In genomic region chr5:28316722-28317245, GRCm38 (mm10) we compare ENCODE assay signal across 8 mouse cellular contexts. TPM values are rescaled to one million over a fixed set of nuclear protein-coding genes. Genes with fewer than 3 reads are reported as not detected.
DNase-seq lines count a peak whose midpoint lies in the region; ATAC-seq and TF ChIP-seq lines count a peak whose summit lies in the region.

Rbm33 (plus strand) TSS chr5:28317121.

- TF ChIP-seq CTCF in Patski (IDR thresholded peaks at IDR 0.05) = no peak

- WGBS in hindbrain, embryonic 13.5 days = under 1% methylated on average over 76 of the region's 76 CpGs

- H3K27ac ChIP-seq in hindbrain, embryonic 13.5 days = peak within 1 kb of the TSS; percentile 100

- H3K9me3 ChIP-seq in hindbrain, embryonic 13.5 days = no peaks in the 10 kb centered on the region

- DNase-seq in Patski (ENCODE audit: low read depth, low spot score) = peak; percentile 68
- DNase-seq in cerebellum, postnatal 14 days = peak; percentile 91 to 93
- peak; percentile 82 to 84 for DNase-seq in frontal cortex, postnatal 14 days (ENCODE audit: low spot score in 2 of 2)
- DNase-seq in layer of hippocampus, postnatal 25 days (ENCODE audit: extremely low spot score in 1 of 2, low spot score in 1 of 2) = peak; percentile 71 to 85
- peak; percentile 85 for DNase-seq in lung, postnatal 25 days (ENCODE audit: low spot score)
- DNase-seq in retina, embryonic 14.5 days (ENCODE audit: low spot score) = peak; percentile 94
- DNase-seq in thymus, postnatal 4 days = peak; percentile 90

- peaks cover 28% of the 10 kb centered on the region for H3K4me1 ChIP-seq in hindbrain, embryonic 13.5 days (replicated peaks)

- peak; percentile 90 for ATAC-seq in Patski
- ATAC-seq in hindbrain, embryonic 13.5 days (ENCODE audit: low FRiP score) = peak; percentile 94

- H3K9ac ChIP-seq in hindbrain, embryonic 13.5 days = peak within 1 kb of the TSS; percentile 100

- H3K27me3 ChIP-seq in Patski = no peaks in the 10 kb centered on the region
- no peaks in the 10 kb centered on the region for H3K27me3 ChIP-seq in hindbrain, embryonic 13.5 days

- peak within 1 kb of the TSS; percentile 95 for H3K4me3 ChIP-seq in hindbrain, embryonic 13.5 days

- POLR2A ChIA-PET in Patski (lab: Charles Lee) = interaction anchor here (0.6 to 1.3 kb wide), 5 partner anchors 14 to 962 kb away, joined by 3 to 5 read pairs (median 4); no protein-coding TSS in a partner anchor

- H3K4me2 ChIP-seq in hindbrain, embryonic 13.5 days = peak within 1 kb of the TSS; percentile 79

- in situ Hi-C loops in Patski (cut with MboI; ENCODE audit: low pct_unique_long_range_greater_than_20kb) = no loop called here

- CTCF ChIA-PET in Patski (lab: Charles Lee) = no interaction called here

- H3K36me3 ChIP-seq in hindbrain, embryonic 13.5 days = no peaks in the 10 kb centered on the region

RNA-seq across cellular contexts. Expression of gene Rbm33, which starts in this region (rescaled TPM):
- 39.6 TPM for polyA plus RNA-seq in Patski (2021)
- polyA plus RNA-seq in hindbrain, embryonic 13.5 days (2015; fragmentation: Nextera tagmentation; extraction: Ambion mirVana) = 18.1 and 19.7 TPM in 2 replicates
- total RNA-seq in layer of hippocampus, postnatal 25 days (2021) = 10 to 100 TPM; 57.8 to 74.8 TPM

Comparison
In these comparisons a context has a peak if more than half of its experiments do, and no peak if none do; other contexts are left out.
1. Peak in every context shown above with its lines: DNase-seq, ATAC-seq, H3K4me3 ChIP-seq and H3K27ac ChIP-seq.